Mouse (Mus musculus): ENCODE results near the gene Mlip. TPM values are rescaled to one million over a fixed set of nuclear protein-coding genes. Genes with fewer than 3 reads are reported as not detected.

The Mlip gene
- 0.25 TPM in 1 of 2 replicates, not detected in the other for polyA plus RNA-seq (2012; ENCODE audit: low replicate concordance)

GRCm38 (mm10) chr9:77352432-77353175 is at the start of gene Mlip:
Gene Mlip, minus strand, starts transcription at chr9:77352969.

Other genes starting within 250 kb of the Mlip start
- 1.3 and 6.6 TPM in 2 replicates for gene Lrrc1, start 191.9 kb upstream of the Mlip start, polyA plus RNA-seq (2012; ENCODE audit: low replicate concordance)